Mouse (Mus musculus): ENCODE measurements around the gene Dcun1d1.

Gene Dcun1d1

DNA sequence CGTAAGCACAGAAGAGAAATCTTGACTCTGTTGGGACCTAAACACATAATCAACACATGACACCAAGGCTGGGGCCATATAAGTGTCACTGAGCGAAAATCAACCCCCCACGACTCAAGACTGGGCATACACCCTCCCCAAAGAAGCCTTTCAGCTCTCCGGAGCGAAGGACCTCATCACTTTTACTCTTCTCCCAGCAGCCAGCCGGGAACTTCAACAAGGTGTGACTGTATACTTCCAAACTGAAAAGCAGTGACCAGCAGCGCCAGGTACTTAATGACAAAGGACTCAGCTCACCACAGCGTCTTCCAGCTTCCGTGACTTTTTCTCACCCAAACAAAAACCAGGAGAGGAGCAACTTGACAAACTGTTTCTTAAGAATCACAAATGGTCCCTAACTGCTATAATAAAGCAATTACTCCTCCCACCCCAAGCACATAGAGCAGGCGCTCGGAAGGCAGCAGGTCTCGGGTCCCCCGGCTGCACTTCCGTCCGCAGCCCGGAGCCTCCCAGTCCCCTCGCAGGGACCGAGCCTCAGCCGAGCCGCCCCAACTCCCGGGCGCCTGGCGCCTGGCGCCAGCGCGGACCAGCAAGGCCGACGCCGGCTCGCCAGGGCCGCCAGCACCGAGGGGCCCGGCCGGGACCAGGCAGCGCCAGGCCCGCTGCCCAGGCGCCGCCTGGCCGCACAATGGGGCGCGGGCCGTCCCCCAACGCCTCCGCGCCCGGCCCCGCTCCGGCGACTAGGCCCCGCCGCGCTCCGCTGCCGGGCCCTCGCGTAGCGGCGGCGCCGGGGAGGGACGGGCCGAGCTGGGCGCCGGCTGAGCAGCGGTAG is 5.1 kb downstream of the Dcun1d1 start:
- in situ Hi-C loops (cut with MboI; ENCODE audit: low sequenced_read_pairs) = no loop called here

DNA sequence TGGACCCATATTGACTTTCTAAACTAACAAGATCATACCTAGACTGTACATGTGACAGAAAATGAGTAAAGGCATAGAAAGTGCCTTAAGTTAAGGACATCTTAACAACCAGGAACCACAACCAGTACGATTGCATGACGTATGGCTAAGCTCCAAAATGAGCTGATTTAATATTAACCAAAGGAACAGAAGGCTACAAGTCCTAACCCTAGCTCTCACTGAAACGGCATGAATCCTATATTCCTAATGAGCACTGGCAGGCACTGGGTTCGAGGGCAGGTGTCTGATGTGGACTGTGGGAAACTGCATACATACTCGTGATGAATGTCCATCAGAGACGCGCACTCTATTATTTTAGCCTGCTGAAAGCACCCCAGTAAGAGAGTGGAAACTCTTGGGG is 5.9 kb downstream of the Dcun1d1 start:
- in situ Hi-C loops (cut with MboI; ENCODE audit: low sequenced_read_pairs) = no loop called here

- in situ Hi-C loops (cut with MboI; ENCODE audit: low sequenced_read_pairs) = no loop called here
These were observed 7.4 kb downstream of the Dcun1d1 start for GRCm38 (mm10) chr3:35929831-35930230.

- in situ Hi-C loops (cut with MboI; ENCODE audit: low sequenced_read_pairs) = no loop called here
These were observed 7.8 kb downstream of the Dcun1d1 start for GRCm38 (mm10) chr3:35929406-35929805.

- in situ Hi-C loops (cut with MboI; ENCODE audit: low sequenced_read_pairs) = no loop called here
These were observed 11.4 kb downstream of the Dcun1d1 start for GRCm38 (mm10) chr3:35925852-35926251.

- in situ Hi-C loops (cut with MboI; ENCODE audit: low sequenced_read_pairs) = no loop called here
These were observed 13.2 kb downstream of the Dcun1d1 start for GRCm38 (mm10) chr3:35924007-35924406.

DNA sequence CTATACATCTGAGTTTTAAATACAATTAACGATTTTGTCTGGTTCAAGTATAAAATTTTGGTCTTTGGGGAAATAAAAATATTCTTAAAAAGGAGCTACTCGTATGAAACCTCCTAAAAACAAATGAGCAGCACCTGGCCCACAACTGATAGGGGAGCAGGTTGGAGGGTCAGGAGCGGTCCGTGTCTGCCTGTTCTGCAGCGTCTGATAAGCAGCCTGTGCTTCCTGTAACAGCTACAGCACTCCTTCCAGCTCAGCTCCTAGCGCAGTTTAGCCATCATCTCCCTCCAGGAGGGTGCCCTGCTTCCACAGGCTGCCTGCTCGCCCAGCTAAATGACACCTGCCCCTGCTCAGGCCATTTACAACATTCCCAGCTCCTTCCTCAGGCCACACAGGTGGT is 13.8 kb downstream of the Dcun1d1 start:
- in situ Hi-C loops (cut with MboI; ENCODE audit: low sequenced_read_pairs) = no loop called here

DNA sequence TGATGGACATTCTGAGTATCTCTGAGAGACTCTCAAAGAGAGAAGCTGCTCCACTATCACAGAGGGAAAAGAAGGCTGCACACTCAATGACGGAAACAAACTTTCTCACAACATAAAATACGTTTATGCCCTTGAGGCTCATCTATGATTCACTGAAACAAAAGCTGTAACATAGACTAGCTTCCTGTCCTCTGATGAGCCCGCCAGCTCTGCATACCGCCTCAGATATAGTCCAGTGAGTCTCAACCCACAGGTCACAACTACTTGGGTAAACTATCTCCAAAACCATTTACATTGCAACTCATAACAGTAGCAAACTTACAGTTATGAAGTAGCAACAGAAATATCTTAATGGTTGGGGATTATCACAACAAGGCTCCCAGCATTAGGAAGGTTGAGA is 14.7 kb downstream of the Dcun1d1 start:
- in situ Hi-C loops (cut with MboI; ENCODE audit: low sequenced_read_pairs) = no loop called here

DNA sequence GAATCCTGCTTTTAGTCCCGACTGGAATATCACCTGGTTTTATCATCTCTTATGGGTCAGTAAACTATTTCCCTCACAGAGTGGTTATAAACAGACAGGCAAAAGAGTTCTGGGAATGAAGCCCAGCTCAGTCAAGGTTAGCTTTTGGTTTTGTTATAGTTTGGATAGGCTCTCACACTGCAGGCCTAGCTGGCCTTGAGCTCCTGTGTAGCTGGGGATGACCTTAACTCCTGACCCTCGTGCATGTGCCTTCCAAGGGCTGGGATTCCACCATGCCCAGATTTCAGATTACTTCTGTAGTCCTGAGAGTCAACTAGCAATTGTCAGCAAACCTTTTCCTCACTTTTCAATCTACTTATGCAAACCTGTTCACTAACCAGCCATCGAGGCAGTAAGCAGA is 19.0 kb downstream of the Dcun1d1 start:
- in situ Hi-C loops (cut with MboI; ENCODE audit: low sequenced_read_pairs) = no loop called here

DNA sequence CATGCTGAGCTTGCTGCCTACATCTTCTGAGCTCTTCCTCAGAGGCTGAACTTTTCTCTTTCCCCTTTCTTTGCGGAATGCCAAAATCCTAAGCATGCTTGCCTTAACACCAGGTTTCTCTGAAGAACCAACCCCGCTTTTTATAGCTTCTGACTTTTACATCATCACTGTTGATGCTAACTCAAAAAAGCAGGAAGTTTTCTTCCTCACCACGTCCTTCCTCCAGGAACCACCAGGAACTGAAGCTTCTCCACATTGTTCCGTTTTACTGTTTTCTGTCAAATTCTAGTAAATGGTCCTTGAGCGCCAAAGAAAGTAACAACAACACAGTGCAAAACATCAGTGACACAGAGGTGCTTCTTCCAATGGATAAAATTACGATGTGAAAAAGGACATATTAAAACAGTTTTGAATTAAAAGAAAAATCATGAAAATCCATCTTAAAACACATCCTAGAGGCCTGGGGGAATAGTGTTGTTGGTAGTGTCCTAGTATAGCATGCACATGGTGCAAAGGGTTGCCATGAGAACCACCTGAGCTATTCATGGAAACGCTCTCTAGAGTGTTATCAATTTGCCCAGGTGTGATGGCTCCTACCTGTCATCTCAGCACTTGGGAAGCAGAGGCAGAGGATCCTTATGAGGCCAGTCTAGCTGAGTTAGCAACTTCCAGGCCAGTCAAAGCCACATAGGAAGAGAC is 28.1 kb downstream of the Dcun1d1 start:
- in situ Hi-C loops (cut with MboI; ENCODE audit: low sequenced_read_pairs) = no loop called here

GRCm38 (mm10) chr3:35900555-35901204 is 36.6 kb downstream of the Dcun1d1 start:
- in situ Hi-C loops (cut with MboI; ENCODE audit: low sequenced_read_pairs) = no loop called here

- in situ Hi-C loops (cut with MboI; ENCODE audit: low sequenced_read_pairs) = no loop called here
These were observed 38.1 kb downstream of the Dcun1d1 start for GRCm38 (mm10) chr3:35899109-35899508.

GRCm38 (mm10) chr3:35897900-35898299 is 39.3 kb downstream of the Dcun1d1 start:
- in situ Hi-C loops (cut with MboI; ENCODE audit: low sequenced_read_pairs) = no loop called here

DNA sequence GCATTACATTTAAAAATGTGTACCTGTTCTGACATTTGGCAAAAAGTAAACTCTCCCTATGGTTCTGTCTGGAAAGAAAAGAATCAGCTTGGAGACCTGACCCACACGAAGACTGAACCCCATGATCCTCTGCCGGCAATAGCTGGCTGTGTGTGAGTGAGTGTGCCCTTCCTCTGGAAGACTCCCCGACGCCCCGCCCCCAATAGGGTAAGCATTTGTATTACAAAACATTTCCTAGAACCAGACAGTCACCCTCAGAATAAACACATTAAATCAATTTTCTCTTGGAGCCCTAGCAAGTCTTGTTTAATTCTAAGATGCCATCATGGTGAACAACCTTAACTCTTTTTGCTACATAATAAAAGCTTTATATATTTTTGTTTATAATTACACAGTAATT is 44.1 kb downstream of the Dcun1d1 start:
- in situ Hi-C loops (cut with MboI; ENCODE audit: low sequenced_read_pairs) = no loop called here

DNA sequence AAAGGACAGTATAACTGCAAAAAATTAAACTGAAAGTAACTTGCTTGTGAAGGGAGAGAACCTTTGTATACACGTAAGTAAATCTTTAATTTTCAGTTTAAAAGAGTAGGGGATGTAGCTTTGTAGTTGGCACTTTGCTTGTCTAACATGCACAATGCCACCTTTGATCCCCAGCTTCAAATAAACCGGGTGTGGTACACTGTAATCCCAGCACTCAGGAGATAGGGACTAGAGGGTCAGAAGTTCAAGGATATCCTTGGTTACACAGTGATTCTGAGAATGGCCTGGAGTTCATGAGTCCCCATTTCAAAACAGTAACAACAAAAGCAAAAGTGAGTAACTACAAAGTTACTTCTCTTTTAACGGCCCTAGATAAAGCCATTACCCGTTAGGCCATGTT is 46.1 kb downstream of the Dcun1d1 start:
- in situ Hi-C loops (cut with MboI; ENCODE audit: low sequenced_read_pairs) = no loop called here

DNA sequence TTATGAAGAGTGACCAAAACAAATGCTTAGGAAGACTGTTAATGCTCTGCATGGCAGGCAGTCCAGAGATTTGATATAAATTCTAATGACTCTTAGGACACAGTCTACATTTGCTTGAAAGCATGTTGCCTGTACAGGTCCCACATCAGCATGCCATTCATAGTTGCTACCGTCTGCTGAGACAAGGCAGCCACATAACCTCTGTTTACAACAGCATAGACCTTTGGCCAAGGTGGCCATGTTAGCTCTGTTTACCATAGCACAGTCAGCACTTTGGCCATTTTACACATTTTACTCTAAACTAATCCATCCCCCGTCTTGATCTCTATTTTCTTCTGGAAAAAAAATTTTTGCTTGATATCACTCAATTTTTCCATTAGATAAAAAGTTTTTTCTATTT is 47.7 kb downstream of the Dcun1d1 start:
- in situ Hi-C loops (cut with MboI; ENCODE audit: low sequenced_read_pairs) = no loop called here

- in situ Hi-C loops (cut with MboI; ENCODE audit: low sequenced_read_pairs) = no loop called here
These were observed 54.0 kb downstream of the Dcun1d1 start for GRCm38 (mm10) chr3:35883267-35883666.

- in situ Hi-C loops (cut with MboI; ENCODE audit: low sequenced_read_pairs) = no loop called here
These were observed 87.9 kb downstream of the Dcun1d1 start for GRCm38 (mm10) chr3:35849326-35849725.

All from CH12F3 (cell line).